Mouse (Mus musculus) small intestine, adult 2 months (tissue): Measurements from ENCODE around the gene Scg3. TPM values are rescaled to one million over a fixed set of nuclear protein-coding genes. Genes with fewer than 3 reads are reported as not detected.
A peak's percentile ranks its signal among the peaks of the same experiment; 100 is the strongest.

Experiments used
- H3K27ac ChIP-seq: fragments of 200-500 bp; 2 replicates; pipeline ENCODE4 v1.5.1; 2012; ENCODE audit warnings: low read depth, low read length, control low read depth, inconsistent platforms; ENCODE audit not compliant: insufficient read depth
- H3K27me3 ChIP-seq: fragments of 200-500 bp; 2 replicates; pipeline ENCODE4 v1.6.1; 2012; ENCODE audit warnings: mild to moderate bottlenecking, moderate library complexity, low read length, inconsistent platforms; ENCODE audit not compliant: control insufficient read depth, insufficient read depth
- H3K36me3 ChIP-seq: fragments of 200-500 bp; 2 replicates; pipeline ENCODE4 v1.6.1; 2012; ENCODE audit warnings: mild to moderate bottlenecking, low read length, control low read depth, inconsistent platforms; ENCODE audit not compliant: control insufficient read depth, insufficient read depth
- H3K4me1 ChIP-seq: fragments of 200-500 bp; 2 replicates; pipeline ENCODE4 v1.6.1; 2012; ENCODE audit warnings: low read length, inconsistent platforms, mixed read lengths; ENCODE audit not compliant: control insufficient read depth, insufficient read depth, insufficient read length
- H3K4me3 ChIP-seq: fragments of 200-500 bp; 2 replicates; pipeline ENCODE4 v1.5.1; 2012; ENCODE audit warnings: low read depth, mild to moderate bottlenecking, control low read depth, inconsistent platforms, low read length, moderate library complexity
- CTCF ChIP-seq: fragments of 200-500 bp; IDR thresholded peaks from 2 replicates; pipeline ENCODE4 v1.5.1; 2012; ENCODE audit warnings: low read depth, mild to moderate bottlenecking, control low read depth, inconsistent platforms, low read length, moderate library complexity, mixed read lengths; ENCODE audit not compliant: insufficient replicate concordance, insufficient read length; ENCODE audit errors: extremely low read depth
- POLR2A ChIP-seq: fragments of 200-500 bp; IDR thresholded peaks from 2 replicates; pipeline ENCODE4 v1.6.1; 2012; ENCODE audit warnings: low read depth, mild to moderate bottlenecking, control low read depth, inconsistent platforms, low read length, moderate library complexity
- WGBS: fragments of 180-500 bp; shearing (Covaris S2); methylation state at CpG from one replicate; pipeline ENCODE4 v1.1.7; 2018; 5-methylcytosine and 5-hydroxymethylcytosine counted together
- polyA plus RNA-seq: library from polyadenylated mRNA; depleted of rRNA; stranded (reverse); fragments of >200 nt; gene quantifications from 2 replicates; pipeline ENCODE4 v1.2.3, GENCODE M21; 2012

Gene Scg3
- polyA plus RNA-seq, 1 experiment, result 6.0 TPM

DNA sequence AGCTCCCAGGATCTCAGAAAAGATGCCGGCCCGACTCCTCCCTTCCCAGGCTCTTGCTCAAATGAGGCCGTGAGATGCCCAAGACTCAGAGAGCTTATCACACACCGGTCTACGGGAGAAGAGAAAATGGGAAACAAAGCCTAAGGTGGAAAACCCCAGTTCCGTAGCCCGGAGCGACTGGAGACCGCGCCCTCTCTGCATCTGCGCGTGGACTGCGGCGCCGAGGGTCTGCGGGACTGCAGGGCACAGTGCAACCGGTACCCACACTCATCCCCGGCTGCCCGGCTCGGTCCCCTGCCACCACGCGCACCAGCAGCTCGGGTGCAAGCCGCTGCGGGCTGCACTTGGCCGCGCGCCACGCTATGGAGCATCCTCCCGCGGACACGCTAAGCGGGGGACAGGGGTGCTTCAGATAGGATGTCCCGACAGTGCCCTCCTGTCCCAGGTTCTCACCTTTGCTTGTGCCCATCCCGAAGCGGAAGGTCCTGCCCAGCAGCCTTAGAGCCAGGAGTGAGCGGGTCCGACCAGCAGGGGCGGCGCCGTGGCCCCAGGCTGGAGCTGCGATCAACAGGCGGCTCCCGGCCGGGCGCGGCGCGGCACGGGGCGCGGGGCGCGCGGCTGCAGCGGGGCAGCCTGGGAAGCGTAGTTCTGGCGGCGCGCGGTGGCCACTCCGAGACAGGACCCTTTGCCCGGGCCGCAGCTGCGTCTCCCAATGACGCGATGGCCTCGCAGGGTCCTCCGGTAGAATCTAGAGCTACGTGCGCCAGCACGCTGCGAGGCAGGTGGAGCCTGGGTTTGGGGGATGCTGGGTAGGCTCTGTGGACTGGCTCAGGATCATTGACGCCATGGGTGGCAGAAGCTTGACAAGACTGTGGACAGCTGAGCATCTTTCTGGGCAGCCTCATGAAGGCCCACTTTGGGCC, 73.0 kb downstream of the Scg3 start, which contains the start of gene Tmod2:
Gene Tmod2, minus strand, starts transcription at position 755 of the 923 bp plus-strand sequence.
- 2% methylated on average over 74 of the region's 74 CpGs for WGBS
- H3K27me3 ChIP-seq, result peaks cover 4% of the 10 kb centered on the region; the same call in 1 of the 2 replicates
- no peaks in the 10 kb centered on the region for H3K36me3 ChIP-seq
- TF ChIP-seq CTCF (no peak), POLR2A (no peak)
- H3K4me1 ChIP-seq, result peaks cover 2% of the 10 kb centered on the region; the same call in 1 of the 2 replicates
- H3K4me3 ChIP-seq, result peak within 1 kb of the TSS; percentile 78
- no peak within 1 kb of the TSS for H3K27ac ChIP-seq

DNA sequence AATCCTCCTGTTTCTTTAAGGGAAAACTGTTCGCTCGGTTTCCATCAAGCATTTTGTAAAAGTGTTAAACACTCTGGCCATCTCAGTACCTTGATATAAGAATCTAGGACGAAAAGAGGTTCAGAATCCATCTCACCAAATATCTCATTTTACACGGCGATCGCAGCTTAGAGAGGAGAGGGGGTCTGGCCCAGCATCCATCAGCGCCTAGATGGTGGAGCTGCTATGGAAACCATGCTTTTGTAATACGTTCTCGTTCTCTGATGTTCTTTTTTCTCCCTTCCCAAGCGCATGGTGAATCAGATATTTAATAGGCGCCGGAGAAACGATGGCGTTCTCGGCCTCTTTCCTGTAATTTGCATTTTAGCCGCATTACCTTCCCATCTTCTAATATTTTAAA, 73.9 kb downstream of the Scg3 start:
- Histone ChIP-seq H3K36me3 (no peaks in the 10 kb centered on the region), H3K27ac (no peak overlapping the region), H3K27me3 (peaks cover 4% of the 10 kb centered on the region; the same call in 1 of the 2 replicates), H3K4me3 (no peak overlapping the region), H3K4me1 (peaks cover 2% of the 10 kb centered on the region; the same call in 1 of the 2 replicates)
- 43% methylated on average over 16 of the region's 16 CpGs for WGBS
- no peak for TF ChIP-seq POLR2A
- TF ChIP-seq CTCF, result no peak

DNA sequence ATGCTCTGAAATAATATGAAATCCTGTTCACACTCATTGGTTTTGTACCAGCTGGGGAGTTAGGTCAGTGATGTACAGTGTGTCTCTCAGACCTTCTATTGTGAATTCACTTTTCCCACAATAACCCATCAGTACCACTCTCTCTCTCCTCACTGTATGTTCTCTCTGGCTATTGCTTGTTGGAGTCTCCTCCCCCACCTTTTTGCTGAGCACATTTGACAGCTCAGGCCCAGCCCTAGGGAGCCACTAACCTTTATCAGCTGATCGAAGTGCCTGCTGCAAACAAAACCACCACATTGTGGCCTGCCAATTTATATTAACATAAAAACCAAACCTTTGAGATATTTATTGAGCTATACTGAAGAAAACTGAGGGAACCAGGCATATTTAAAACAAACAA, 74.4 kb downstream of the Scg3 start:
- H3K27me3 ChIP-seq, result peaks cover 4% of the 10 kb centered on the region; the same call in 1 of the 2 replicates
- 35% methylated on average over 1 of the region's 1 CpGs for WGBS
- H3K4me3 ChIP-seq, result no peak overlapping the region
- no peak for TF ChIP-seq CTCF
- TF ChIP-seq POLR2A, result no peak
- no peak overlapping the region for H3K27ac ChIP-seq
- peaks cover 2% of the 10 kb centered on the region; the same call in 1 of the 2 replicates for H3K4me1 ChIP-seq
- H3K36me3 ChIP-seq, result no peaks in the 10 kb centered on the region

DNA sequence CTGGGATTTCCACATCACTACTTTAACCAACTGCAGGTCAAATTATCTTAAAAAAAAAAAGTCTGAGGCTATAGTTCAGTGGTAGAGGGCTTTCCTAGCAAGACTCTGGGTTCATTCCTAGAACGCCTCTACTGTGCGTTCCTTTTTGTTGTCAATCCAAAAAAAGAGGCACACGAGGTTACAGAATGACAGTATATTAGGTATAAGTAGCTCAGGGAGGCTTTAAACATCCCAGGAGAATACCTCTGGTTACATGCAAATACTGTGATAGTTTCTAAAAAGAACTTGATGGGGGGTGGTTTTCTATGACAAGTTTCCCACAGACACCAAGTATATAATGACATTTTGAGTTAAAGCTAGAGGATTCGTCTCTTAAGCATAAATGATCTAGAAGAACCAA, 76.4 kb downstream of the Scg3 start:
- Histone ChIP-seq H3K4me1 (peaks cover 2% of the 10 kb centered on the region; the same call in 1 of the 2 replicates), H3K27me3 (peaks cover 4% of the 10 kb centered on the region; the same call in 1 of the 2 replicates), H3K27ac (no peak overlapping the region), H3K4me3 (no peak overlapping the region), H3K36me3 (no peaks in the 10 kb centered on the region)
- TF ChIP-seq CTCF (no peak), POLR2A (no peak)
- 92% methylated on average over 4 of the region's 4 CpGs for WGBS

DNA sequence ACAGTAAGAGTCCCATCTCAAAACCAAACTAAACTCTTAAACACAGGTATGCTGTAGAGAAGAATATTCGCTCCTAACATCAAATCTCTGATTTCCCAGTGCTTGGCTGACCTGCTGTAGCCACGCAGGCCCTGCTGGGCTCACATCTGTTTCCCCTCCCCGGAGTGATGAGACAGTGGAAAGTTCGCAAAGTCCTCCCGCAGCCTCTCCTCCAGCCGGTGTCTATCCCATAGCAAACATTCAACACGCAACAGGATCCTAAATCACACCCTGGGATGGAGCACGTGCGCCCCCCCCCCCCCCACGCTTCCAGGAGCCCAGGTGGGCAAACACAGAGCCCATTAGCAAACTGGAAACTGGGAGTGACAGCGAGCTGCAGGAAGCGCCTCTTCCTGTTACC, 82.3 kb downstream of the Scg3 start:
- no peaks in the 10 kb centered on the region for H3K36me3 ChIP-seq
- 20% methylated on average over 12 of the region's 12 CpGs for WGBS
- no peak for TF ChIP-seq POLR2A
- no peak for TF ChIP-seq CTCF

DNA sequence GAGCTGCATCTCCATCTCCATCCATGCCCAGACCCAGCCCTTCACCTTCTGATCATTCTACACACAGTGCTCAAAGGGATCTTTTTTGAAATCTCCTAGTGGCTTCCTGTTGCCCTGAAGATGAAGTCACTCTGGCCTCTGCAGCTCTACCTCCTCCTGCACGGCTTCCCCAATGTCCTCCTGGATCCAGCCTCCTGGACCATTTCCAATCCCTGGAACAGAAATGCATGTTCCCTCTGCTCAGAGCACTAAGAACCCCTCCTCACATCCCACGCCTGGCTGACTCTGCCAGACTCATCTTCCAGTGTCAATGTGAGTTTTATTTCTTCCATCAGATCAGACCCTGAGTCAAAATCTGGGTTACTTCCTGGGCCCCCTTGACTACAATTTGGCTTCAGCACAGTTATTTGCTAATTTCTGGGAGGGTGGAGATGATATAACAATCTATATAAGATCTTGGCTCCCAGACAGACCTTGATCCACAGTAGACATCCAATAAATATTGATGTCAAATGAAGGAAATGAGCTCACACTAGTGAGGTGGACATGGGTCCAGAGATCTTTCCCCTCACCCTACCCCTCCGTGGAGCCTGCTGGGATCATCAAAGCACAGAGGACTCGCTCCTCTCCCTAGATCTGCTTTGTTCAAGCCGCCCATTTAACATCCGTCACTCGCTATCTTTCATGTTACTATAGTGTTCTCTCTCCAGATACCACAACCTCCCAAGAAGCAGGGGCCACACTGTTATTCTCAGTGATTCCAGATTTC, 83.5 kb downstream of the Scg3 start:
- Histone ChIP-seq H3K4me3 (no peak overlapping the region), H3K27ac (no peak overlapping the region), H3K4me1 (no peaks in the 10 kb centered on the region), H3K36me3 (no peaks in the 10 kb centered on the region), H3K27me3 (no peaks in the 10 kb centered on the region; the same call in 1 of the 2 replicates)
- 68% methylated on average over 7 of the region's 7 CpGs for WGBS
- no peak for TF ChIP-seq POLR2A
- no peak for TF ChIP-seq CTCF

More for the DNA sequence above, 82.3 kb downstream of the Scg3 start:
- Histone ChIP-seq H3K27me3 (no peaks in the 10 kb centered on the region; the same call in 1 of the 2 replicates), H3K4me3 (no peak overlapping the region), H3K27ac (no peak overlapping the region), H3K4me1 (no peaks in the 10 kb centered on the region)
